Mouse (Mus musculus) heart, embryonic 10.5 days (tissue): ENCODE results near the gene Arid4b. TPM values are rescaled to one million over a fixed set of nuclear protein-coding genes. Genes with fewer than 3 reads are reported as not detected.

ENCODE experiments used
- DNase-seq: peaks from one replicate; pipeline ENCODE4 v3.0.0-alpha.2; 2017; ENCODE audit warnings: low spot score
- H3K27ac ChIP-seq: fragments of 300-500 bp; sonication (generic); 2 replicates; pipeline ENCODE4 v1.5.1; 2016; ENCODE audit warnings: mild to moderate bottlenecking
- H3K27me3 ChIP-seq: fragments of 300-500 bp; sonication (generic); 2 replicates; pipeline ENCODE4 v1.6.1; 2016; ENCODE audit warnings: mild to moderate bottlenecking; ENCODE audit not compliant: poor library complexity, insufficient read depth, severe bottlenecking
- H3K36me3 ChIP-seq: fragments of 300-500 bp; sonication (generic); 2 replicates; pipeline ENCODE4 v1.6.1; 2016; ENCODE audit warnings: mild to moderate bottlenecking, moderate library complexity
- H3K4me1 ChIP-seq: fragments of 300-500 bp; sonication (generic); 2 replicates; pipeline ENCODE4 v1.6.1; 2016; ENCODE audit warnings: mild to moderate bottlenecking
- H3K4me3 ChIP-seq: fragments of 300-500 bp; sonication (generic); 2 replicates; pipeline ENCODE4 v1.5.1; 2016; ENCODE audit warnings: mild to moderate bottlenecking, moderate library complexity
- H3K9me3 ChIP-seq: fragments of 300-500 bp; sonication (generic); 2 replicates; pipeline ENCODE4 v1.6.1; 2016; ENCODE audit warnings: mild to moderate bottlenecking, moderate library complexity
- WGBS: fragments of 180-500 bp; shearing (Covaris S2); methylation state at CpG from one replicate; pipeline ENCODE4 v1.1.7; 2016; 5-methylcytosine and 5-hydroxymethylcytosine counted together
- polyA plus RNA-seq: library from polyadenylated mRNA; unstranded; fragments of >200 nt; fragmentation: Nextera tagmentation; extraction: Ambion mirVana; gene quantifications from 2 replicates; pipeline ENCODE4 v1.2.1, GENCODE M21; 2016

Arid4b gene
- polyA plus RNA-seq, 1 experiment from 2014 or later, result 61.7 TPM

DNA sequence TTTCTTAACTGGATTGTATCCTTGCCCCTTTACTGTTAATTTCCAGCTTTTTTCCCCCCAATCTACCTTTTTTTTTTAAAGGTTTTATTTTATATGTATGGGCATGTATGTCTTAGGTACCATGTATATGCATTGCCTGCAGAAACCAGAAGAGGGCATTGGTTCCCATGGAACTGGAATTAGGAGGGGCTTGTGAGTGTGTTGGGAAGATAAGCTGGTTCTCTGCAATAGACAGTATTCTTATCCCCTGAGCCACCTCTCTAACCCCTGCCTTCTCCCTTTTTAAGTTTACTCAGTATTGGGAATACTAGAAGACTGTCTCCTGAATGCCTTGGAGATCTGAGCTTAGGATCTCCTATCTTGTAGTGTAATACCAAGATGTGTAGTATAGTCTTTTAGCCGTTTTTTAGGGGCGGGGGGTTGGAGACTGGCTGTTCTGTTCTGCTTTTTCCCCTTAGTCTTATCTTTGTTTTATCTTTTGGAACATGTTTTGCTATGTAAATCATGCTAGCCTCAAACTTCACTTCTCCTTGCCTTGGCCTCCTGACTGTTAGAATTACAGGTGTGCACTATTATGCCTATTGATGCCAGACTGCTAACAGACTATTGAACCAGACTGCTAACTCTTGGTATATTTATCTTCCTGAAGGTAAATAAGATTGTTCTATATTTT is 79.4 kb downstream of the Arid4b start:
- WGBS, result 77% methylated on average over 2 of the region's 2 CpGs
- H3K36me3 ChIP-seq, result peaks cover 29% of the 10 kb centered on the region
- H3K9me3 ChIP-seq, result no peaks in the 10 kb centered on the region
- H3K27me3 ChIP-seq, result no peaks in the 10 kb centered on the region
- H3K4me1 ChIP-seq, result no peaks in the 10 kb centered on the region
- no peak overlapping the region for H3K27ac ChIP-seq
- H3K4me3 ChIP-seq, result no peak overlapping the region
- peak; percentile 79 for DNase-seq

DNA sequence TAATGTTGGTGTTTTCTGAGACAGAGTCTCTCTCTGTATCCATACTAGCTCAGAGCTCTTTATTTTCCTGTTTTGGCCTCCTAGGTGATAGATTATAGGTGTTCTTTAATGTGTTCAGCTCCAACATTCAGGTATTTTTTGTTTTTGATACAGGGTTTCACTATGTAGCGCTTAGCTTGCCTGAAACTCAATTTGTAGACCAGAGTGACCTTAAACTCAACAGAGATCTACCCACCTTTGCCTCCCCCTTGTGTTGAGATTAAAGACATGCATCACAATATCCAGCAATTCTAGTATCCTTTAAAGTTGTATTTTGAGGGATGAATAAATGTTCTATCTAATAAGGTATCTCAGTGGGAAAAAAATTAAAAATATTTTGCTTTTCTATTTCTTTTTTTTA is 115.0 kb downstream of the Arid4b start:
- Histone ChIP-seq H3K4me1 (no peaks in the 10 kb centered on the region), H3K4me3 (no peak overlapping the region), H3K27me3 (no peaks in the 10 kb centered on the region), H3K36me3 (peaks cover 3% of the 10 kb centered on the region; the same call in 1 of the 2 replicates), H3K9me3 (no peaks in the 10 kb centered on the region), H3K27ac (no peak overlapping the region)
- WGBS, result 90% methylated on average over 1 of the region's 1 CpGs
- DNase-seq, result no peak

DNA sequence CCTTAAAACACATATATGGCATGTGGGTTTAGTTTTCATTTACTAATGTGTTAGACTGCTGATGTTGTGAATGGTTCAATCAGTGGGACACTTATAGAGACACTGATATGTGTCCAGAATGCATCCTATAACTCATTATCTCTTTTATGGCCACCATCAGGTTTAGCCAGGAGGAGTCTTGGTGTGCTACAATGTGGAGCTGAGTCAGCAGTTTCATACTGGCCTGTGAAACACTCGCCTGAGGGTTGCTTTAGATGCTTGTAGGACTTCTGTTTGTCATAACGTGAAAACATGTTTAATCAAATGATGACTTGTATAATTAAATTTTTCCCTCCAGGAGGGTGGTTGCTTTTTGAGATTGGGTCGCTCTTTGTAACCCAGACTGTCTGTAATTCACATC is 116.6 kb downstream of the Arid4b start:
- H3K9me3 ChIP-seq, result no peaks in the 10 kb centered on the region
- H3K27me3 ChIP-seq, result no peaks in the 10 kb centered on the region
- no peaks in the 10 kb centered on the region for H3K4me1 ChIP-seq
- no peak overlapping the region for H3K4me3 ChIP-seq
- DNase-seq, result no peak
- no peak overlapping the region for H3K27ac ChIP-seq
- 92% methylated on average over 3 of the region's 3 CpGs for WGBS
- peaks cover 4% of the 10 kb centered on the region; the same call in 1 of the 2 replicates for H3K36me3 ChIP-seq

DNA sequence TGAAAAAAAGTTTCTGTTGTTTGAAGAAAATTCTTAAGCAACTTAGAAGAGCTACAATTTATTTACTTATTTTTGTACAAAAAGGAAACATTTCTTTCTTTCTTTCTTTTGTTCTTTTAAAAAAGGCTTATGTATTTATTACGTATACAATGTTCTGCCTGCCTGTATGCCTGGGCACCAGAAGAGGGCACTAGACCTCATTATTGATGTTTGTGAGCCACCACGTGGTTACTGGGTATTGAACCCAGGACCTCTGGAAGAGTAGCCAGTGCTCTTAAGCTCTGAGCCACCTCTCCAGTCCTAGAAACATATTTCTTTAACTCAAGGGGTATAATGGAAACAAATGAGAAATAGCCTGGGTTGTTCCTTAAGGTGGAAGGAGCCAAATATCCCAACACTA is 182.9 kb downstream of the Arid4b start:
- no peak overlapping the region for H3K27ac ChIP-seq
- 42% methylated on average over 2 of the region's 2 CpGs for WGBS
- no peak overlapping the region for H3K4me3 ChIP-seq
- no peaks in the 10 kb centered on the region for H3K27me3 ChIP-seq
- H3K9me3 ChIP-seq, result no peaks in the 10 kb centered on the region
- DNase-seq, result no peak
- no peaks in the 10 kb centered on the region for H3K4me1 ChIP-seq
- H3K36me3 ChIP-seq, result no peaks in the 10 kb centered on the region

Other genes starting within 250 kb of the Arid4b start
- gene B3galnt2, start 108.8 kb upstream of the Arid4b start, polyA plus RNA-seq, result 31.0 and 38.7 TPM in 2 replicates
- gene Tbce, start 23.6 kb upstream of the Arid4b start, polyA plus RNA-seq, result 39.3 and 46.0 TPM in 2 replicates
- 45.4 and 46.2 TPM in 2 replicates for gene Ggps1, start 256 bp downstream of the Arid4b start, polyA plus RNA-seq